Mouse (Mus musculus) forebrain, embryonic 11.5 days (tissue): Measurements from ENCODE around the gene Pnliprp1. TPM values are rescaled to one million over a fixed set of nuclear protein-coding genes. Genes with fewer than 3 reads are reported as not detected.

Experiments
- ATAC-seq: fragments of 200-750 bp; cut with Nextera tagmentation; replicated peaks from 2 replicates; pipeline ENCODE4 v1.8.0; 2017; ENCODE audit warnings: moderate TSS enrichment; ENCODE audit not compliant: low FRiP score
- DNase-seq: peaks from one replicate; pipeline ENCODE4 v3.0.0-alpha.2; 2017; ENCODE audit warnings: low spot score
- H3K27ac ChIP-seq: fragments of 300-500 bp; sonication (generic); 2 replicates; pipeline ENCODE4 v1.5.1; 2014; ENCODE audit warnings: low read depth, low read length
- H3K27me3 ChIP-seq: fragments of 300-500 bp; sonication (generic); 2 replicates; pipeline ENCODE4 v1.6.1; 2014; ENCODE audit warnings: mild to moderate bottlenecking, low read length, mixed read lengths; ENCODE audit not compliant: control insufficient read depth, insufficient read depth
- H3K36me3 ChIP-seq: fragments of 300-500 bp; sonication (generic); 2 replicates; pipeline ENCODE4 v1.6.1; 2014; ENCODE audit warnings: mild to moderate bottlenecking, low read length, moderate library complexity, mixed read lengths; ENCODE audit not compliant: control insufficient read depth, insufficient read depth
- H3K4me1 ChIP-seq: fragments of 300-500 bp; sonication (generic); replicated peaks from 2 replicates; pipeline ENCODE4 v1.6.1; 2014; ENCODE audit warnings: low read length, mixed read lengths; ENCODE audit not compliant: control insufficient read depth, insufficient read depth
- H3K4me2 ChIP-seq: fragments of 300-500 bp; sonication (generic); 2 replicates; pipeline ENCODE4 v1.6.1; 2014; ENCODE audit warnings: low read depth, mild to moderate bottlenecking, low read length, moderate library complexity, mixed read lengths; ENCODE audit not compliant: severe bottlenecking
- H3K4me3 ChIP-seq: fragments of 300-500 bp; sonication (generic); 2 replicates; pipeline ENCODE4 v1.5.1; 2014; ENCODE audit warnings: low read depth, low read length
- H3K9ac ChIP-seq: fragments of 300-500 bp; sonication (generic); 2 replicates; pipeline ENCODE4 v1.6.1; 2014; ENCODE audit warnings: low read length
- H3K9me3 ChIP-seq: fragments of 300-500 bp; sonication (generic); 2 replicates; pipeline ENCODE4 v1.6.1; 2016; ENCODE audit warnings: low read length, mixed read lengths; ENCODE audit not compliant: control insufficient read depth
- WGBS: fragments of 180-500 bp; shearing (Covaris S2); extraction: QIAGEN DNeasy Blood & Tissue Kit; methylation state at CpG from one replicate; pipeline ENCODE4 v1.1.7; 2014; 5-methylcytosine and 5-hydroxymethylcytosine counted together
- polyA plus RNA-seq: library from polyadenylated mRNA; unstranded; fragments of >200 nt; fragmentation: Nextera tagmentation; extraction: Ambion mirVana; gene quantifications from 2 replicates; pipeline ENCODE4 v1.2.1, GENCODE M21; 2014

The Pnliprp1 gene
- polyA plus RNA-seq, 1 experiment from 2014 or later: not detected

DNA sequence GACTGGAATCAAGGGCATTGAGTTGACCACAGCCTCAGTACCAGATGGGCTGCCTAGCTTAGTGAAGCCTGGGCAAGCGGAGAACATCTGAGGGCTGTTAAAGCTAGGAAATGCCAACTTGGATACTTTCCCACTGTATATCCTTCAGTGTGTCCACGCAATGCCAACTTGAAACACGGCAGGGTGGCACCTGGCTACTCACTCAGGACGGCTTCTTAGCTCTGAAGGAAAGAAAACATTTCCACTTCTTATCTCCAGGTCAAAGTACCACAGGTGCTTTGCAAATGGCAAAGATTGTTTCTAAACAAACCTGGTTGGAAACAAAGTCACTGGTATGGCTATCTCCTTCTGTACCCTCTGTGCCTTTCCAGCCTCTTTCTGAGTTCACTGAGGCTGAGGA, 30.2 kb downstream of the Pnliprp1 start:
- ATAC-seq (no peak), DNase-seq (no peak)
- no peaks in the 10 kb centered on the region for H3K27me3 ChIP-seq
- no peak overlapping the region for H3K4me3 ChIP-seq
- no peaks in the 10 kb centered on the region for H3K9me3 ChIP-seq
- H3K27ac ChIP-seq: no peak overlapping the region
- H3K4me2 ChIP-seq: no peak overlapping the region
- 96% methylated on average over 4 of the region's 4 CpGs for WGBS
- H3K4me1 ChIP-seq: no peaks in the 10 kb centered on the region
- no peaks in the 10 kb centered on the region for H3K36me3 ChIP-seq
- H3K9ac ChIP-seq: no peak overlapping the region

GRCm38 (mm10) chr19:58759423-58759822, 30.7 kb downstream of the Pnliprp1 start, which contains the start of gene Pnliprp2:
Gene Pnliprp2, plus strand, starts transcription at chr19:58759719.
- Histone ChIP-seq H3K9ac (no peak within 1 kb of the TSS), H3K27ac (no peak within 1 kb of the TSS), H3K36me3 (no peaks in the 10 kb centered on the region), H3K4me2 (no peak within 1 kb of the TSS), H3K4me1 (no peaks in the 10 kb centered on the region), H3K9me3 (no peaks in the 10 kb centered on the region), H3K27me3 (no peaks in the 10 kb centered on the region), H3K4me3 (no peak within 1 kb of the TSS)
- ATAC-seq (no peak), DNase-seq (no peak)
- WGBS: 66% methylated on average over 9 of the region's 9 CpGs

GRCm38 (mm10) chr19:58762316-58762715, 33.6 kb downstream of the Pnliprp1 start:
- Histone ChIP-seq H3K9ac (no peak overlapping the region), H3K4me2 (no peak overlapping the region), H3K36me3 (no peaks in the 10 kb centered on the region), H3K27me3 (peaks cover 2% of the 10 kb centered on the region; the same call in 1 of the 2 replicates), H3K4me3 (no peak overlapping the region), H3K4me1 (no peaks in the 10 kb centered on the region), H3K27ac (no peak overlapping the region), H3K9me3 (no peaks in the 10 kb centered on the region)
- WGBS: 21% methylated on average over 6 of the region's 6 CpGs
- 0 out of 2 replicates have a peak, but pooled peaks have one; percentile 27 for ATAC-seq
- DNase-seq: no peak

DNA sequence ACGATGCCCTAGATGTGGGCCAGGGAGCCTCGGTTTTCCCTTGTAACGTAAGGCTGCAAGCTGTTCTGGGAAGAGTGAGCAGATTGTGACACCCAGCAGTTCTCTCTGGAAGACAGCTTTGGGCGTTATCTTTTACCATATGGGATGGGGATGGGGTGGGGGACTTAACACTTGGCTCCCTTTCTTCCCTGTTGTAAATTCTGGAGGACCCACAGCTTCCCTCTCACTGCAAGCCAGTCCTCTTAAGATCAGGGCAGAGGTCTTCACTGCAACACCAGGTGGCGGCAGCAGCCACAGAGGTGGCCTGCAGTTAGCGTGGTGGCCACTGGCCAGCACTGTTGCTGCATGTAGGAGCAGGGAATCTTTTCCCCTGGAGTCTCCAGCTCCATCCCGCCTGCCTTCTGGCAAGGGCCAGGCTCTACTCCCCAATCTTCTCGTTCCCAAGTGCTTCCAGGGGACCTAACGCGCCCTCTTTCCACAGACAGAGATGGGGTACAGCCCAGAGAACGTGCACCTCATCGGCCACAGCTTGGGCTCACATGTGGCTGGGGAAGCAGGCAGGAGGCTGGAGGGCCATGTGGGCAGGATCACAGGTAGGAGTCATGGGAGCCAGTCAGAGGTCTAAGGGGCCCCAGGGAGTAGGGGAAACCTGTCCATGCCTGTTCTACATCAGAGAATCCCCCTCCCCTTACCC, 34.3 kb downstream of the Pnliprp1 start:
- no peaks in the 10 kb centered on the region for H3K9me3 ChIP-seq
- DNase-seq (peak; percentile 82), ATAC-seq (peak; percentile 71)
- 11% methylated on average over 12 of the region's 12 CpGs for WGBS
- H3K27me3 ChIP-seq: peaks cover 2% of the 10 kb centered on the region; the same call in 1 of the 2 replicates
- no peak overlapping the region for H3K4me2 ChIP-seq
- no peak overlapping the region for H3K4me3 ChIP-seq
- no peak overlapping the region for H3K27ac ChIP-seq
- no peak overlapping the region for H3K9ac ChIP-seq
- H3K4me1 ChIP-seq: peaks cover 4% of the 10 kb centered on the region; the same call in 1 of the 2 replicates
- no peaks in the 10 kb centered on the region for H3K36me3 ChIP-seq

DNA sequence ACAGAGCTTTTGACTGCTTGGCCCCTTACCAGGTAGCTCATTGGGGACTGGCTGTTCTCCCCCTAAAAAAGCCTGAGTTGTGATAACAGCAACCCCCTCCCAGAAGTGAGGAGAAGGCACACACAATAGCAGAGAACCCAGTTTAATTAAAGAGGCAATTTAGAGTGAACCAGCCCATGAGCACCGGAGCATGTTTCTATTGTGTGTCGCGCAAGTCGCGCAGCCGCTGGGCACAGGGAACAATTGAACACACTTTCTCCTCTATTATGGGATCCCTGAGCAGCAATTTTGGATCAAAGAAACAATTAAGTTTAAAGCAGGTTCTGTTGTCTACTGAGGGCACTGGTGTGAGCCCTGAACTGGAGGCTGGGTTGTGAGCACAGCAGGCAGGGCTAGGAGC, 38.6 kb downstream of the Pnliprp1 start:
- no peak overlapping the region for H3K4me3 ChIP-seq
- H3K9ac ChIP-seq: no peak overlapping the region
- peaks cover 4% of the 10 kb centered on the region; the same call in 1 of the 2 replicates for H3K27me3 ChIP-seq
- DNase-seq (peak; percentile 65), ATAC-seq (peak; percentile 44; the same call in 1 of the 2 replicates)
- no peak overlapping the region for H3K4me2 ChIP-seq
- 30% methylated on average over 6 of the region's 6 CpGs for whole genome bisulfite sequencing
- no peak overlapping the region for H3K27ac ChIP-seq
- no peaks in the 10 kb centered on the region for H3K9me3 ChIP-seq
- H3K36me3 ChIP-seq: no peaks in the 10 kb centered on the region
- peaks cover 4% of the 10 kb centered on the region; the same call in 1 of the 2 replicates for H3K4me1 ChIP-seq

DNA sequence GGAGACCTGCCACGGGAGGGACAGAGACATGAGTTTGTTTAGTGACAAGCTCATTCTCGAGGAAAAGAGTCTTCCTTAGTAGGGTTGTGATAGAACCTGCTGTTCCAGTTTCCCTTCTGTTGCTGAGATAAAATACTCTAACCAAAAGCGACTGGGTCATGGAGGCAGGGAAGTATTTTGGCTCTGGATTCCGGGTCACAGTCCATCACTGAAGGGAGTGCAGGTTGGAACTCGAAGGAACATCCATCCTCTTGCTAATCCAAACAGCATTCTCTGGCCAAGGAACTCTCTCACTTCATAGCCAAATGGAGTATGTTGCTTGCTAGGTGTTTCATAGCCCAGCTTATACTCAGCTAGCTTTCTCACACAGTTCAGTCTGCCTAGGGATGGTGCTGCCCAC, 47.8 kb downstream of the Pnliprp1 start:
- H3K9me3 ChIP-seq: no peaks in the 10 kb centered on the region
- 79% methylated on average over 5 of the region's 5 CpGs for WGBS
- no peaks in the 10 kb centered on the region; the same call in 1 of the 2 replicates for H3K4me1 ChIP-seq
- no peak overlapping the region for H3K27ac ChIP-seq
- ATAC-seq: no peak
- no peaks in the 10 kb centered on the region for H3K36me3 ChIP-seq
- H3K9ac ChIP-seq: no peak overlapping the region
- H3K4me2 ChIP-seq: no peak overlapping the region
- DNase-seq: peak; percentile 7
- H3K27me3 ChIP-seq: no peaks in the 10 kb centered on the region
- H3K4me3 ChIP-seq: no peak overlapping the region

- no peak overlapping the region for H3K27ac ChIP-seq
- H3K4me3 ChIP-seq: no peak overlapping the region
- no peaks in the 10 kb centered on the region for H3K36me3 ChIP-seq
- no peak overlapping the region for H3K4me2 ChIP-seq
- H3K27me3 ChIP-seq: no peaks in the 10 kb centered on the region
- H3K4me1 ChIP-seq: peaks cover 2% of the 10 kb centered on the region; the same call in 1 of the 2 replicates
- 32% methylated on average over 4 of the region's 4 CpGs for WGBS
- no peak for ATAC-seq
- H3K9me3 ChIP-seq: no peaks in the 10 kb centered on the region
- H3K9ac ChIP-seq: no peak overlapping the region
- no peak for DNase-seq
These were observed 52.9 kb downstream of the Pnliprp1 start for GRCm38 (mm10) chr19:58781566-58781965.

GRCm38 (mm10) chr19:58783938-58784337, 55.3 kb downstream of the Pnliprp1 start:
- ATAC-seq (no peak), DNase-seq (no peak)
- Histone ChIP-seq H3K27ac (no peak overlapping the region), H3K4me2 (no peak overlapping the region), H3K4me3 (no peak overlapping the region), H3K9ac (no peak overlapping the region), H3K4me1 (peaks cover 2% of the 10 kb centered on the region; the same call in 1 of the 2 replicates), H3K9me3 (no peaks in the 10 kb centered on the region), H3K27me3 (no peaks in the 10 kb centered on the region), H3K36me3 (no peaks in the 10 kb centered on the region)
- WGBS: 50% methylated on average over 7 of the region's 7 CpGs

GRCm38 (mm10) chr19:58789194-58789593, 60.5 kb downstream of the Pnliprp1 start:
- Histone ChIP-seq H3K36me3 (no peaks in the 10 kb centered on the region), H3K4me2 (no peak overlapping the region), H3K4me1 (no peaks in the 10 kb centered on the region), H3K4me3 (no peak overlapping the region), H3K27me3 (no peaks in the 10 kb centered on the region), H3K9me3 (no peaks in the 10 kb centered on the region), H3K9ac (no peak overlapping the region), H3K27ac (no peak overlapping the region)
- ATAC-seq (no peak), DNase-seq (no peak)
- WGBS: 84% methylated on average over 11 of the region's 11 CpGs
